Comparison of ENCODE assay signal across 22 mouse cellular contexts in the genomic region with DNA sequence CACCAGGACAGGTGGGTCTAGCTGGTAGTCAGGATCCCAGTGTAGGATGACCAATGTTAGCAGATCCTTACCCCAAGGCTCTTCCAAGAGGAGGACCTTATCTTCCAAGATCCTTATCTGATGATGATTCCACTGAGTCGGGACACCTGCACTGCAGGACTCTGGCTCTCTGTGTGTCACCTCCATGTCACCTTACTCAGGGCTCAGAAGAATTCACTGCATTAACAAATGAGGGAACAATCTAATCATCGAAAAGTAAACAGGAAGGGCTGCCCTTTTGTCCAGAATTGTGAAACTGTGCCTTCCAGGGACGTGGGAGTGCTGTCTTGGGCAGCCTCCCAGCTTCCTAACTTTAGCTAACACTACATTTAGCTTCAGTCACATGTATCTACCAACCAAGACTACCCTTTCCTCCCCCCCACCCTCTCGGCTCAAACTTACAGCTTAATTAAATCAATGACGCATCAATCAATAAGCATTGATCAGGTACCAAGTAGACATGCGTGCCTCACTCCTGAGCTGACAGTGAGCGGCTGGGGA. TPM values are rescaled to one million over a fixed set of nuclear protein-coding genes. Genes with fewer than 3 reads are reported as not detected.
DNase-seq lines count a peak whose midpoint lies in the region; ATAC-seq and TF ChIP-seq lines count a peak whose summit lies in the region.
"Had no signal": no experiment of that assay in that cellular context is flagged by ENCODE, and none has a peak within 500 bp of the region (broad histone marks: within the 10 kb centered on the region; RNA-seq: fewer than 3 reads in every experiment).

No protein-coding gene starts in this region.

- intact Hi-C loops in left cerebral cortex, adult 2 months (cut with DNase I), result no loop called here

- DNase-seq in left cerebral cortex, adult 18-20 months (ENCODE audit: low spot score in 2 of 2), result peak; percentile 5 to 16
- DNase-seq in left cerebral cortex, adult 2 months (ENCODE audit: extremely low spot score in 1 of 2, low spot score in 2 of 2), result no peak
- peak; percentile 8 for DNase-seq in lung, postnatal 10 days
- DNase-seq in lung, postnatal 14 days, result no peak
- peak; percentile 15 for DNase-seq in liver, postnatal 0 days
- DNase-seq in yolk sac, embryonic 10.5 days (ENCODE audit: low spot score), result peak; percentile 8
- DNase-seq: adrenal gland, postnatal 14 days; cerebellum, adult 8-10 months; gastrocnemius, adult 2 months; heart, postnatal 10 days; thymus, adult 2 months had no signal

- no peak overlapping the region for H3K27ac ChIP-seq in left cerebral cortex, adult 2 months
- no peak overlapping the region for H3K27ac ChIP-seq in liver, postnatal 0 days (ENCODE audit: low read depth)
- H3K27ac ChIP-seq: forebrain, embryonic 10.5 days; gastrocnemius, adult 2 months; hindbrain, embryonic 13.5 days; kidney, postnatal 0 days; limb, embryonic 12.5 days; lung, embryonic 15.5 days had no signal

- H3K4me3 ChIP-seq in left cerebral cortex, adult 2 months, result no peak overlapping the region
- H3K4me3 ChIP-seq in liver, postnatal 0 days (ENCODE audit: low read depth, low read length), result no peak overlapping the region
- H3K4me3 ChIP-seq: forebrain, embryonic 10.5 days; gastrocnemius, adult 2 months; hindbrain, embryonic 13.5 days; limb, embryonic 12.5 days; lung, embryonic 15.5 days had no signal

- H3K27me3 ChIP-seq in liver, postnatal 0 days (ENCODE audit: insufficient read depth, low read length), result no peaks in the 10 kb centered on the region
- H3K27me3 ChIP-seq: hindbrain, embryonic 13.5 days; limb, embryonic 12.5 days; lung, embryonic 15.5 days had no signal

- no peaks in the 10 kb centered on the region for H3K9me3 ChIP-seq in liver, postnatal 0 days (ENCODE audit: low read length)
- H3K9me3 ChIP-seq: forebrain, embryonic 10.5 days; hindbrain, embryonic 13.5 days; limb, embryonic 12.5 days; lung, embryonic 15.5 days had no signal

- TF ChIP-seq EP300 in liver, postnatal 0 days (IDR thresholded peaks at IDR 0.05; ENCODE audit: low read depth), result peak; percentile 32; the same call in 1 of the 2 replicates

- peak overlapping the region; percentile 42 for H3K4me2 ChIP-seq in liver, postnatal 0 days (ENCODE audit: low read depth, low read length)
- H3K4me2 ChIP-seq: hindbrain, embryonic 13.5 days; limb, embryonic 12.5 days; lung, embryonic 15.5 days; midbrain, embryonic 11.5 days had no signal

- no peak for TF ChIP-seq CTCF in left cerebral cortex, adult 2 months (IDR thresholded peaks at IDR 0.05)
- no peak for TF ChIP-seq CTCF in liver, postnatal 0 days (IDR thresholded peaks at IDR 0.05; ENCODE audit: low read depth)

- 44% methylated on average over 7 of the region's 7 CpGs for WGBS in liver, postnatal 0 days (ENCODE audit: insufficient replicate concordance)

- peak; percentile 45; the same call in 1 of the 2 replicates for ATAC-seq in liver, postnatal 0 days
- ATAC-seq in activated CD4-positive, CD25-positive, alpha-beta regulatory T cell, adult 4 months, result no peak
- ATAC-seq: CD4-positive, CD25-positive, alpha-beta regulatory T cell, adult 4 months had no signal

- H3K9ac ChIP-seq in liver, postnatal 0 days (replicated peaks), result no peak overlapping the region; the same call in 1 of the 2 replicates
- H3K9ac ChIP-seq: hindbrain, embryonic 13.5 days; limb, embryonic 12.5 days; lung, embryonic 15.5 days had no signal

- no peaks in the 10 kb centered on the region for H3K36me3 ChIP-seq in liver, postnatal 0 days (replicated peaks; ENCODE audit: insufficient read depth, low read length)
- H3K36me3 ChIP-seq: forebrain, embryonic 10.5 days; hindbrain, embryonic 13.5 days; limb, embryonic 12.5 days; lung, embryonic 15.5 days had no signal

- peaks cover 6% of the 10 kb centered on the region; the same call in 1 of the 2 replicates for H3K4me1 ChIP-seq in liver, postnatal 0 days (ENCODE audit: insufficient read depth)
- H3K4me1 ChIP-seq: hindbrain, embryonic 13.5 days; limb, embryonic 12.5 days; lung, embryonic 15.5 days had no signal

RNA-seq across cellular contexts. Expression of a gene that starts 33.2 kb away (rescaled TPM):
- total RNA-seq in left cerebral cortex, adult 18-20 months (2021), result not detected
- total RNA-seq in left cerebral cortex, adult 2 months (2021), result not detected
- not detected in 2 replicates for polyA plus RNA-seq in liver, postnatal 0 days (2015; fragmentation: Nextera tagmentation; extraction: Ambion mirVana)
- polyA plus RNA-seq in activated CD4-positive, CD25-positive, alpha-beta regulatory T cell, adult 4 months (2017; shearing (Covaris generic)), result not detected
- total RNA-seq: adrenal gland, postnatal 14 days; gastrocnemius, adult 2 months; heart, postnatal 10 days; MEL; neutrophil, adult 5-6 weeks had no signal
- polyA plus RNA-seq: CD4-positive, CD25-positive, alpha-beta regulatory T cell, adult 4 months; embryonic facial prominence, embryonic 14.5 days; forebrain, embryonic 10.5 days; hindbrain, embryonic 13.5 days; kidney, postnatal 0 days; limb, embryonic 12.5 days; lung, embryonic 15.5 days; midbrain, embryonic 11.5 days; thymus, adult 2 months had no signal

RNA-seq across cellular contexts. Expression of a gene that starts 41.8 kb away (rescaled TPM):
- total RNA-seq in left cerebral cortex, adult 18-20 months (2021), result 10 to 100 TPM; 84.1 to 90.8 TPM
- 10 to 100 TPM; 83.4 to 89.8 TPM for total RNA-seq in left cerebral cortex, adult 2 months (2021)
- 126 and 128 TPM in 2 replicates for polyA plus RNA-seq in liver, postnatal 0 days (2015; fragmentation: Nextera tagmentation; extraction: Ambion mirVana)
- 100 to 1,000 TPM; 394 to 437 TPM for polyA plus RNA-seq in activated CD4-positive, CD25-positive, alpha-beta regulatory T cell, adult 4 months (2017; shearing (Covaris generic))

Comparison
In these comparisons a context has a peak if more than half of its experiments do, and no peak if none do; other contexts are left out.
1. DNase-seq: peak in left cerebral cortex, adult 18-20 months (2 of 2), lung, postnatal 10 days (single experiment), liver, postnatal 0 days (single experiment) and yolk sac, embryonic 10.5 days (single experiment); none in left cerebral cortex, adult 2 months (0 of 2) and lung, postnatal 14 days (single experiment).